Mouse (Mus musculus) liver, embryonic 14.5 days (tissue): ENCODE measurements around the gene Flnb.

Experiments used
- CTCF ChIP-seq: IDR thresholded peaks from 2 replicates; pipeline ENCODE4 v1.5.1; 2016; ENCODE audit warnings: antibody characterized with exemption, low read depth, control low read depth
- EP300 ChIP-seq: IDR thresholded peaks from 2 replicates; pipeline ENCODE4 v1.6.1; 2016; ENCODE audit warnings: antibody characterized with exemption, low read depth

DNA sequence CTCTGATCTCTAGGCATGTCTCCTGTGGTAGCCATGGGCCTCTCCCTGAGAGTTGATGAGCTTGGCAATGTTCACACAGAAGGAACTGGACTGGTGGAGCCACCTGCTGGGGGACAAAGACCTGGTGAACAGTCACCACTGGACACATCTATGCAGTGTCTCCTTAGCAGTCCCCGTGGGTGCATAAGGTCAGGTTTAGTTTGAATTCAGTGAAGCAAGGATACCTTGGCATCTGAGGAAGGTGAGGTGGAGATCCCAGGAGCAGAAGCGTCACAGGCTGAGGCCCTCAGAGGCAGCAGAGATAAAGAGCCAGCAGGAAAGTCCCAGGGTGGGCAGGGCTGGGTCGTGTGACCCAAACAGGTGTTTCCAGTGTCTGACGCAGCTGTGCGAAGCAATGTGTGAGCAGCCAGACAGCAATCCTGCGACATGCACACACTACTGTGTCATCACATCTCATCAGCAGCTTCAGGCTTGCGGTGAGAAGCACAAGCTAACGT, 176.6 kb downstream of the Flnb start, which contains the start of gene Dnase1l3:
- peak; percentile 61 for TF ChIP-seq CTCF
- no peak for TF ChIP-seq EP300
